16 mouse cellular contexts compared by ENCODE assay signal in the genomic region with DNA sequence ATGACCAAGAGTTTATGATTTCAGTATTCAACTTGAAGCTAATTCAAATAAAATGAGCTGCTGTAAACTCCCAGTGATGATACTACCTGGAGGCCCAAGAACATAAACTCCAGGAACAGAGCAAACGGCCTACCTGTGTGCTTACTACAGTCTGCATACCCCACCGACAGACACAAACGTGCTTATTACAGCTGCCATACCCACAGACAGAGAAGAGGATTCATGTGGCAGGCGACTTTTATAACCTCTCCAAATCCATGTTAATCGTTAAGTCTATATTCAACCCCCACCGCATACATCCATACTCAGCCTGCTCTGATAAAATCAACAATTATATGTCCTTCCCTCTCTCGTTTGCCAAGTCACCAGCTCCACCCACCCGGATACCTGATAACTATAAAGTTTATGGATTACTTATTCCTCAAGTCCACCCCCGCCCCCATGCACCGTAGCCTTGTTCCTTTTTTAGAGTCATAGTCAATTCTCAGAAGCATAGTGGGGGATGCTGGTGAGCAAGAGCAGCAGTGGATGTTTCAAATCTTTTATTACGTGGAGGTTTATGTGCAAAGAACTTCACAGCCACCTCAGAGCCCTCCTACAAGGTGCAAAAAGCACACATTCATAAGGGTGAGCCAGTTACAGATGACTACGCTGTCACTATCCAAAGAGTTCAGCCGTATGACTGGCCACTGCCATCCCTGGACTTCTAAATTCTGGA.
"Had no signal": no experiment of that assay in that cellular context is flagged by ENCODE, and none has a peak within 500 bp of the region (broad histone marks: within the 10 kb centered on the region; RNA-seq: fewer than 3 reads in every experiment).

No protein-coding gene starts in this region.

- H3K9ac ChIP-seq: limb, embryonic 15.5 days; liver, embryonic 12.5 days; lung, embryonic 14.5 days; midbrain, embryonic 15.5 days; neural tube, embryonic 12.5 days had no signal

- H3K9me3 ChIP-seq: limb, embryonic 15.5 days; liver, embryonic 12.5 days; midbrain, embryonic 10.5 days; midbrain, embryonic 15.5 days; neural tube, embryonic 12.5 days had no signal

- H3K4me3 ChIP-seq: limb, embryonic 15.5 days; liver, embryonic 12.5 days; midbrain, embryonic 10.5 days; midbrain, embryonic 15.5 days; neural tube, embryonic 12.5 days had no signal

- H3K4me2 ChIP-seq: limb, embryonic 15.5 days; liver, embryonic 12.5 days; lung, embryonic 14.5 days; midbrain, embryonic 15.5 days; neural tube, embryonic 12.5 days had no signal

- H3K4me1 ChIP-seq: neural tube, embryonic 12.5 days had no signal

- H3K27me3 ChIP-seq: limb, embryonic 15.5 days; liver, embryonic 12.5 days; midbrain, embryonic 15.5 days; neural tube, embryonic 12.5 days had no signal

- DNase-seq: kidney, adult 8-10 months; kidney, postnatal 25 days; layer of hippocampus, adult 9-11 months; layer of hippocampus, postnatal 36 days; lung, embryonic 14.5 days; lung, postnatal 10 days; lung, postnatal 4 days; right cerebral cortex, postnatal 4 days; spleen, adult 18-20 months; thymus, adult 2 months; thymus, postnatal 25 days had no signal

- H3K27ac ChIP-seq: limb, embryonic 15.5 days; liver, embryonic 12.5 days; midbrain, embryonic 10.5 days; midbrain, embryonic 15.5 days; neural tube, embryonic 12.5 days had no signal

- ATAC-seq: liver, embryonic 12.5 days had no signal

- H3K36me3 ChIP-seq: limb, embryonic 15.5 days; liver, embryonic 12.5 days; midbrain, embryonic 10.5 days; midbrain, embryonic 15.5 days; neural tube, embryonic 12.5 days had no signal
